16 mouse cellular contexts compared by ENCODE assay signal in the genomic region with DNA sequence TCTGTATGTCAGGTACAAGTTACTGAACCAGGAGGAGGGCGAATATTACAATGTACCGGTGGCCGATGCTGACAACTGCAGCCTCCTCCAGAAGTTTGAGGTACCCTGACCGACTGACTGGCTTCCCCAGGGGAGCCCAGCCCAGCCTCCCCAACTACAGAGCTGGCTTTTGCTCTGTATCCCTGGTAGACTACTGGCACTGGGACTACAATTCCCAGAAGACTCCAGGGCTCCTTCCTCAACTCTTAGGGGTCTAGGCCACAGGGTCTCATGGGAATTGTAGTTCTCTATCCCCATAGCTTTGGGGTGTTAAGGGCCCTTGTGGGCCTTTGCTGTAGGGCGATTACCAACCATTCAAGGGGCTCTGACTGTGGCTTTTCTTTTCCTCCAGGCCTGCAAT. TPM values are rescaled to one million over a fixed set of nuclear protein-coding genes. Genes with fewer than 3 reads are reported as not detected.
DNase-seq lines count a peak whose midpoint lies in the region; ATAC-seq and TF ChIP-seq lines count a peak whose summit lies in the region.
"Had no signal": no experiment of that assay in that cellular context is flagged by ENCODE, and none has a peak within 500 bp of the region (broad histone marks: within the 10 kb centered on the region; RNA-seq: fewer than 3 reads in every experiment).

No protein-coding gene starts in this region.

- H3K9me3 ChIP-seq in forebrain, embryonic 11.5 days (ENCODE audit: control insufficient read depth, low read length), result no peaks in the 10 kb centered on the region; the same call in 1 of the 2 replicates
- peaks cover 6% of the 10 kb centered on the region; the same call in 1 of the 2 replicates for H3K9me3 ChIP-seq in forebrain, embryonic 10.5 days
- no peaks in the 10 kb centered on the region for H3K9me3 ChIP-seq in ES-E14 (ENCODE audit: control insufficient read depth, insufficient read depth, low read depth, low read length)
- peaks cover 4% of the 10 kb centered on the region for H3K9me3 ChIP-seq in forebrain, embryonic 16.5 days (ENCODE audit: control insufficient read depth, low read length)
- no peaks in the 10 kb centered on the region for H3K9me3 ChIP-seq in midbrain, embryonic 15.5 days

- H3K27me3 ChIP-seq in forebrain, embryonic 11.5 days (ENCODE audit: control insufficient read depth, insufficient read depth, low read length), result no peaks in the 10 kb centered on the region
- H3K27me3 ChIP-seq in forebrain, embryonic 10.5 days (ENCODE audit: poor library complexity, severe bottlenecking), result peaks cover 4% of the 10 kb centered on the region; the same call in 1 of the 2 replicates
- no peaks in the 10 kb centered on the region for H3K27me3 ChIP-seq in forebrain, embryonic 16.5 days (replicated peaks; ENCODE audit: control insufficient read depth, insufficient read depth, low read length)
- no peaks in the 10 kb centered on the region for H3K27me3 ChIP-seq in midbrain, embryonic 15.5 days (replicated peaks)

- H3K9ac ChIP-seq in forebrain, embryonic 11.5 days (ENCODE audit: low read length), result no peak overlapping the region
- H3K9ac ChIP-seq in ES-E14 (ENCODE audit: insufficient read depth, low read depth, low read length, poor library complexity, severe bottlenecking), result no peak overlapping the region
- no peak overlapping the region for H3K9ac ChIP-seq in forebrain, embryonic 16.5 days (replicated peaks; ENCODE audit: low read depth, low read length)
- no peak overlapping the region for H3K9ac ChIP-seq in midbrain, embryonic 15.5 days
- H3K9ac ChIP-seq: liver, embryonic 14.5 days had no signal

- H3K4me2 ChIP-seq in forebrain, embryonic 11.5 days (ENCODE audit: low read depth, low read length, severe bottlenecking), result no peak overlapping the region
- H3K4me2 ChIP-seq in forebrain, embryonic 16.5 days (ENCODE audit: low read length), result no peak overlapping the region
- no peak overlapping the region for H3K4me2 ChIP-seq in midbrain, embryonic 15.5 days

- in situ Hi-C loops in ES-E14 (cut with MboI; ENCODE audit: low sequenced_read_pairs in 2 of 2, unreplicated experiment in 2 of 2), result no loop called here

- peak; percentile 60; the same call in 1 of the 2 replicates for ATAC-seq in forebrain, embryonic 11.5 days (replicated peaks; ENCODE audit: low FRiP score)
- ATAC-seq in forebrain, embryonic 16.5 days, result peak; percentile 93
- peak; percentile 82 for ATAC-seq in midbrain, embryonic 15.5 days (replicated peaks)
- ATAC-seq: activated CD4-positive, CD25-positive, alpha-beta regulatory T cell, adult 4 months had no signal

- WGBS in forebrain, embryonic 11.5 days, result 64% methylated on average over 5 of the region's 5 CpGs
- WGBS in forebrain, embryonic 10.5 days, result 69% methylated on average over 5 of the region's 5 CpGs
- WGBS in forebrain, embryonic 16.5 days, result 59% methylated on average over 5 of the region's 5 CpGs
- WGBS in midbrain, embryonic 15.5 days, result 66% methylated on average over 5 of the region's 5 CpGs

- no peaks in the 10 kb centered on the region for H3K4me1 ChIP-seq in forebrain, embryonic 11.5 days (replicated peaks; ENCODE audit: control insufficient read depth, insufficient read depth, low read length)
- peaks cover 14% of the 10 kb centered on the region for H3K4me1 ChIP-seq in forebrain, embryonic 10.5 days
- no peaks in the 10 kb centered on the region for H3K4me1 ChIP-seq in ES-E14 (ENCODE audit: control insufficient read depth in 2 of 2, insufficient read depth in 2 of 2, low read length in 2 of 2, poor library complexity in 1 of 2)
- H3K4me1 ChIP-seq in forebrain, embryonic 16.5 days (replicated peaks; ENCODE audit: control insufficient read depth, insufficient read depth, low read length), result no peaks in the 10 kb centered on the region
- no peaks in the 10 kb centered on the region for H3K4me1 ChIP-seq in midbrain, embryonic 15.5 days

- H3K4me3 ChIP-seq in forebrain, embryonic 11.5 days (ENCODE audit: low read depth, low read length), result no peak overlapping the region
- no peak overlapping the region for H3K4me3 ChIP-seq in forebrain, embryonic 10.5 days
- no peak overlapping the region for H3K4me3 ChIP-seq in ES-E14 (ENCODE audit: insufficient read depth in 1 of 2, low read depth in 1 of 2, low read length in 2 of 2, poor library complexity in 1 of 2, severe bottlenecking in 1 of 2)
- H3K4me3 ChIP-seq in forebrain, embryonic 16.5 days (replicated peaks; ENCODE audit: low read length), result no peak overlapping the region
- no peak overlapping the region for H3K4me3 ChIP-seq in midbrain, embryonic 15.5 days

- DNase-seq in forebrain, embryonic 11.5 days (ENCODE audit: low spot score), result no peak
- DNase-seq in forebrain, embryonic 10.5 days (ENCODE audit: extremely low spot score, low spot score), result no peak
- no peak for DNase-seq in ES-E14 (ENCODE audit: low read depth, low spot score)
- DNase-seq in right cerebral cortex, postnatal 10 days (ENCODE audit: low spot score in 2 of 2), result no peak
- DNase-seq in embryo, embryonic 11 days, result no peak
- DNase-seq in urinary bladder, postnatal 25 days (ENCODE audit: low spot score), result no peak
- DNase-seq: cerebellum, adult 9-11 months; heart, adult 18-20 months; heart, postnatal 14 days; kidney, adult 18-20 months; left cerebral cortex, postnatal 4 days; lung, postnatal 36 days had no signal

- no peaks in the 10 kb centered on the region for H3K36me3 ChIP-seq in forebrain, embryonic 11.5 days (ENCODE audit: control insufficient read depth, insufficient read depth, low read length)
- no peaks in the 10 kb centered on the region for H3K36me3 ChIP-seq in forebrain, embryonic 10.5 days (replicated peaks)
- H3K36me3 ChIP-seq in ES-E14 (ENCODE audit: control insufficient read depth, insufficient read depth, low read length, poor library complexity, severe bottlenecking), result peaks cover 14% of the 10 kb centered on the region
- H3K36me3 ChIP-seq in forebrain, embryonic 16.5 days (ENCODE audit: control insufficient read depth, insufficient read depth), result no peaks in the 10 kb centered on the region
- H3K36me3 ChIP-seq in midbrain, embryonic 15.5 days (replicated peaks), result no peaks in the 10 kb centered on the region

- H3K27ac ChIP-seq in forebrain, embryonic 11.5 days (ENCODE audit: low read depth, low read length), result no peak overlapping the region
- no peak overlapping the region for H3K27ac ChIP-seq in forebrain, embryonic 10.5 days
- no peak overlapping the region for H3K27ac ChIP-seq in ES-E14 (ENCODE audit: insufficient read depth, low read depth, low read length, poor library complexity, severe bottlenecking)
- no peak overlapping the region for H3K27ac ChIP-seq in forebrain, embryonic 16.5 days (ENCODE audit: low read length)
- no peak overlapping the region for H3K27ac ChIP-seq in midbrain, embryonic 15.5 days
- H3K27ac ChIP-seq: liver, embryonic 14.5 days had no signal

TF ChIP-seq in ES-E14, 5 proteins besides CTCF, POLR2A, EP300 and RAD21:
- TF ChIP-seq CHD2 (IDR thresholded peaks at IDR 0.05; ENCODE audit: low read depth, low read length), result no peak
- TF ChIP-seq HCFC1 (IDR thresholded peaks at IDR 0.05; ENCODE audit: borderline replicate concordance, insufficient read depth, low read length), result peak; percentile 97

RNA-seq across cellular contexts. Expression of a gene that starts 18.6 kb away (rescaled TPM):
- polyA plus RNA-seq in forebrain, embryonic 11.5 days (2014; fragmentation: Nextera tagmentation; extraction: Ambion mirVana), result 4.9 and 5.6 TPM in 2 replicates
- 1.7 and 2.2 TPM in 2 replicates for polyA plus RNA-seq in forebrain, embryonic 10.5 days (2016; fragmentation: Nextera tagmentation; extraction: Ambion mirVana)
- 14.4 and 16.0 TPM in 2 replicates for total RNA-seq in ES-E14 (2012; rRNA removed)
- 2.8 and 4.3 TPM in 2 replicates for polyA plus RNA-seq in forebrain, embryonic 16.5 days (2015; fragmentation: Nextera tagmentation; extraction: Ambion mirVana)
- polyA plus RNA-seq in midbrain, embryonic 15.5 days (2015; fragmentation: Nextera tagmentation; extraction: Ambion mirVana), result 4.0 TPM in 2 replicates
- polyA plus RNA-seq: activated CD4-positive, CD25-positive, alpha-beta regulatory T cell, adult 4 months had no signal

RNA-seq across cellular contexts. Expression of a gene that starts 25.1 kb away (rescaled TPM):
- polyA plus RNA-seq in forebrain, embryonic 11.5 days (2014; fragmentation: Nextera tagmentation; extraction: Ambion mirVana), result 0.99 and 1.0 TPM in 2 replicates
- 0.71 and 1.2 TPM in 2 replicates for polyA plus RNA-seq in forebrain, embryonic 10.5 days (2016; fragmentation: Nextera tagmentation; extraction: Ambion mirVana)
- total RNA-seq in ES-E14 (2012; rRNA removed), result 6.6 and 7.3 TPM in 2 replicates
- 2.7 and 3.5 TPM in 2 replicates for polyA plus RNA-seq in forebrain, embryonic 16.5 days (2015; fragmentation: Nextera tagmentation; extraction: Ambion mirVana)
- polyA plus RNA-seq in midbrain, embryonic 15.5 days (2015; fragmentation: Nextera tagmentation; extraction: Ambion mirVana), result 2.3 and 2.4 TPM in 2 replicates
- polyA plus RNA-seq: activated CD4-positive, CD25-positive, alpha-beta regulatory T cell, adult 4 months had no signal

RNA-seq across cellular contexts. Expression of a gene that starts 25.2 kb away (rescaled TPM):
- polyA plus RNA-seq in forebrain, embryonic 11.5 days (2014; fragmentation: Nextera tagmentation; extraction: Ambion mirVana), result 29.1 and 36.2 TPM in 2 replicates
- 20.9 and 25.0 TPM in 2 replicates for polyA plus RNA-seq in forebrain, embryonic 10.5 days (2016; fragmentation: Nextera tagmentation; extraction: Ambion mirVana)
- 80.8 and 84.1 TPM in 2 replicates for total RNA-seq in ES-E14 (2012; rRNA removed)
- 24.3 and 25.4 TPM in 2 replicates for polyA plus RNA-seq in forebrain, embryonic 16.5 days (2015; fragmentation: Nextera tagmentation; extraction: Ambion mirVana)
- polyA plus RNA-seq in midbrain, embryonic 15.5 days (2015; fragmentation: Nextera tagmentation; extraction: Ambion mirVana), result 33.3 and 34.5 TPM in 2 replicates
